Mouse (Mus musculus) MEL (cell line): ENCODE measurements around the gene Agap2. TPM values are rescaled to one million over a fixed set of nuclear protein-coding genes. Genes with fewer than 3 reads are reported as not detected.

Experiments
- DNase-seq: peaks from one replicate; pipeline ENCODE4 v3.0.0; 2011; ENCODE audit warnings: low read depth, low spot score
- H3K27ac ChIP-seq: 2 replicates; pipeline ENCODE4 v1.5.1; 2012; ENCODE audit warnings: low read depth, mild to moderate bottlenecking, control low read depth, low read length, moderate library complexity; ENCODE audit not compliant: control insufficient read depth
- H3K27me3 ChIP-seq, 2 experiments: fragments of 150-350 bp in 1 of 2; sonication (generic) in 1 of 2; 2 replicates each; pipeline ENCODE4 v1.6.1; 2012; ENCODE audit warnings: low read length in 2 of 2, mild to moderate bottlenecking in 2 of 2, improper control_type of control experiment in 1 of 2, moderate library complexity in 1 of 2; ENCODE audit not compliant: insufficient read depth in 2 of 2, control insufficient read depth in 1 of 2
- H3K36me3 ChIP-seq, 2 experiments: 2 replicates each; pipeline ENCODE4 v1.6.1; 2012 to 2014; ENCODE audit warnings: low read length in 2 of 2, improper control_type of control experiment in 1 of 2, inconsistent platforms in 1 of 2, mild to moderate bottlenecking in 1 of 2; ENCODE audit not compliant: insufficient read depth in 2 of 2, control insufficient read depth in 1 of 2
- H3K4me1 ChIP-seq, 2 experiments: fragments of 150-350 bp in 1 of 2; sonication (generic) in 1 of 2; 2 replicates each; pipeline ENCODE4 v1.6.1; 2012; ENCODE audit warnings: low read length in 2 of 2, improper control_type of control experiment in 1 of 2, mild to moderate bottlenecking in 1 of 2; ENCODE audit not compliant: insufficient read depth in 2 of 2, control insufficient read depth in 1 of 2
- H3K4me3 ChIP-seq, 2 experiments: fragments of 150-350 bp in 1 of 2; sonication (generic) in 1 of 2; 2 replicates each; pipeline ENCODE4 v1.5.1; 2012; ENCODE audit warnings: low read depth in 2 of 2, low read length in 2 of 2, mild to moderate bottlenecking in 2 of 2, moderate library complexity in 2 of 2, control low read depth in 1 of 2, improper control_type of control experiment in 1 of 2; ENCODE audit not compliant: control insufficient read depth in 1 of 2, insufficient read depth in 1 of 2
- H3K79me2 ChIP-seq: 2 replicates; pipeline ENCODE4 v1.6.1; 2012; ENCODE audit warnings: mild to moderate bottlenecking, low read length, moderate library complexity; ENCODE audit not compliant: control insufficient read depth, poor library complexity, insufficient read depth
- H3K9ac ChIP-seq: 2 replicates; pipeline ENCODE4 v1.6.1; 2012; ENCODE audit warnings: low read depth, mild to moderate bottlenecking, control low read depth, low read length, moderate library complexity; ENCODE audit not compliant: control insufficient read depth, poor library complexity, severe bottlenecking
- H3K9me3 ChIP-seq: fragments of 150-350 bp; sonication (generic); replicated peaks from 2 replicates; pipeline ENCODE4 v1.6.1; 2012; ENCODE audit warnings: mild to moderate bottlenecking, low read length, improper control_type of control experiment, moderate library complexity; ENCODE audit not compliant: insufficient read depth
- CHD1 ChIP-seq: IDR thresholded peaks from 2 replicates; pipeline ENCODE4 v1.6.1; 2012; ENCODE audit warnings: low read depth, mild to moderate bottlenecking, inconsistent platforms, low read length, improper control_type of control experiment
- CHD2 ChIP-seq: IDR thresholded peaks from 2 replicates; pipeline ENCODE4 v1.6.1; 2011; ENCODE audit warnings: low read length, improper control_type of control experiment
- CTCF ChIP-seq, 3 experiments: IDR thresholded peaks in 2 of 3; conservative IDR thresholded peaks in 1 of 3; 2 replicates each; pipeline ENCODE4 v1.5.1; 2011 to 2012; ENCODE audit warnings: low read length in 3 of 3, low read depth in 2 of 3, mild to moderate bottlenecking in 2 of 3, improper control_type of control experiment in 1 of 3, inconsistent platforms in 1 of 3, mixed read lengths in 1 of 3, moderate library complexity in 1 of 3; ENCODE audit not compliant: control insufficient read depth in 1 of 3, insufficient read depth in 1 of 3, poor library complexity in 1 of 3, severe bottlenecking in 1 of 3
- E2F4 ChIP-seq: IDR thresholded peaks from 2 replicates; pipeline ENCODE4 v1.6.1; 2011; ENCODE audit warnings: low read depth, low read length, improper control_type of control experiment, borderline replicate concordance
- ELF1 ChIP-seq: IDR thresholded peaks from 2 replicates; pipeline ENCODE4 v1.6.1; 2014; ENCODE audit warnings: low read depth, mild to moderate bottlenecking, inconsistent platforms, low read length, improper control_type of control experiment, moderate library complexity
- ETS1 ChIP-seq: IDR thresholded peaks from 2 replicates; pipeline ENCODE4 v1.6.1; 2012; ENCODE audit warnings: low read depth, mild to moderate bottlenecking, inconsistent platforms, low read length, improper control_type of control experiment, moderate library complexity
- GABPA ChIP-seq: IDR thresholded peaks from 2 replicates; pipeline ENCODE4 v1.6.1; 2012; ENCODE audit warnings: low read depth, mild to moderate bottlenecking, inconsistent platforms, low read length, improper control_type of control experiment, moderate library complexity
- GATA1 ChIP-seq: IDR thresholded peaks from 2 replicates; pipeline ENCODE4 v1.6.1; 2011; ENCODE audit warnings: low read depth, low read length, improper control_type of control experiment
- KAT2A ChIP-seq: conservative IDR thresholded peaks from 2 replicates; pipeline ENCODE4 v1.6.1; 2012; ENCODE audit warnings: low read depth, low read length, improper control_type of control experiment, inconsistent platforms
- MAFK ChIP-seq: IDR thresholded peaks from 2 replicates; pipeline ENCODE4 v1.6.1; 2011; ENCODE audit warnings: low read depth, mild to moderate bottlenecking, low read length, improper control_type of control experiment, borderline replicate concordance
- MXI1 ChIP-seq: IDR thresholded peaks from 2 replicates; pipeline ENCODE4 v1.6.1; 2011; ENCODE audit warnings: mild to moderate bottlenecking, low read depth, low read length, improper control_type of control experiment
- MYB ChIP-seq: IDR thresholded peaks from 2 replicates; pipeline ENCODE4 v1.6.1; 2011; ENCODE audit warnings: mild to moderate bottlenecking, low read depth, low read length, improper control_type of control experiment
- MYC ChIP-seq: IDR thresholded peaks from 2 replicates; pipeline ENCODE4 v1.6.1; 2011; ENCODE audit warnings: low read depth, mild to moderate bottlenecking, low read length, improper control_type of control experiment, moderate library complexity
- POLR2A ChIP-seq, 2 experiments: IDR thresholded peaks; 2 replicates each; pipeline ENCODE4 v1.6.1; 2011 to 2012; ENCODE audit warnings: low read length in 2 of 2, mild to moderate bottlenecking in 2 of 2, control low read depth in 1 of 2, improper control_type of control experiment in 1 of 2, low read depth in 1 of 2, moderate library complexity in 1 of 2; ENCODE audit not compliant: control insufficient read depth in 1 of 2, insufficient read depth in 1 of 2, poor library complexity in 1 of 2
- POLR2AphosphoS2 ChIP-seq: IDR thresholded peaks from 2 replicates; pipeline ENCODE4 v1.6.1; 2011; ENCODE audit warnings: low read length, improper control_type of control experiment
- SMC3 ChIP-seq: IDR thresholded peaks from 2 replicates; pipeline ENCODE4 v1.6.1; 2011; ENCODE audit warnings: low read depth, low read length, improper control_type of control experiment
- TBP ChIP-seq: IDR thresholded peaks from 2 replicates; pipeline ENCODE4 v1.8.0; 2011; ENCODE audit warnings: low read depth, low read length, improper control_type of control experiment
- UBTF ChIP-seq: IDR thresholded peaks from 2 replicates; pipeline ENCODE4 v1.6.1; 2012; ENCODE audit warnings: low read depth, mild to moderate bottlenecking, inconsistent platforms, low read length, improper control_type of control experiment, moderate library complexity, borderline replicate concordance; ENCODE audit not compliant: insufficient read depth
- USF2 ChIP-seq, 2 experiments: IDR thresholded peaks; 2 replicates each; pipeline ENCODE4 v1.6.1; 2011 to 2012; ENCODE audit warnings: improper control_type of control experiment in 2 of 2, low read length in 2 of 2, borderline replicate concordance in 1 of 2, inconsistent platforms in 1 of 2, low read depth in 1 of 2, mild to moderate bottlenecking in 1 of 2; ENCODE audit not compliant: insufficient read depth in 1 of 2
- ZKSCAN1 ChIP-seq: IDR thresholded peaks from 2 replicates; pipeline ENCODE4 v1.6.1; 2012; ENCODE audit warnings: low read depth, mild to moderate bottlenecking, inconsistent platforms, low read length, improper control_type of control experiment, moderate library complexity
- ZMIZ1 ChIP-seq: IDR thresholded peaks from 2 replicates; pipeline ENCODE4 v1.6.1; 2012; ENCODE audit warnings: low read depth, mild to moderate bottlenecking, inconsistent platforms, low read length, improper control_type of control experiment, moderate library complexity
- ZNF384 ChIP-seq: IDR thresholded peaks from 2 replicates; pipeline ENCODE4 v1.6.1; 2012; ENCODE audit warnings: low read depth, mild to moderate bottlenecking, inconsistent platforms, low read length, improper control_type of control experiment
- polyA plus RNA-seq, 2 experiments: library from polyadenylated mRNA; stranded (reverse) in 1 of 2; unstranded in 1 of 2; fragments of >175 nt in 1 of 2; fragments of >200 nt in 1 of 2; gene quantifications; 2 replicates each; pipeline versions ENCODE4 v1.2.1 to v1.2.4; 2012; ENCODE audit warnings: low replicate concordance in 2 of 2, low read depth in 1 of 2; ENCODE audit not compliant: insufficient read length in 2 of 2, insufficient read depth in 1 of 2, missing spikeins in 1 of 2
- total RNA-seq: library from RNA; depleted of rRNA; stranded (reverse); fragments of 300-350 nt; gene quantifications from 2 replicates; pipeline ENCODE4 v1.2.3, GENCODE M21; 2012

The Agap2 gene
- total and polyA plus RNA-seq, 3 experiments = 0.04 to 0.46 TPM; not detected in 1

DNA sequence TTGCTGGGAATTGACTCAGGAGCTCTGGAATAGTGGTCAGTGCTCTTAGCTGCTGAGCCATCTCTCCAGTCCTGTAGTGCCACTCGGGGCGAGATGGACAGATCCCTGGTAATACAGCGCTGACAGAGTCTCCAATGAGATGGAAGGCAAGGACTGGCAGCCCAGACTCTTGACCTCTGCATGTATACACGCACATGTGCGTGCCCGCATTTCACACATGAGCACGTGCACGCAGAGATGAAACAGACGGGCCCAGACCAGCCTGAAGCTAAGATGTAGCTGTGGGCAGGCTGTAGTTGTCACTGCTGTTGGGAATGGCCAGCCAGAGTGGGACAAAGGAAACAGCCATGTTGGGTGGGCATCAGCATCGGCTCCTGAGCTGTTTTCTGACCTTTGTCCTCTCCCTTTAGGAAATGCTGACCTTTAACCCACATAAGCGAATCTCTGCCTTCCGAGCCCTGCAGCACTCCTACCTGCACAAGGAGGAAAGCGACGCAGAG lies 8.5 kb upstream of the Agap2 start:
- Histone ChIP-seq H3K36me3 (peaks cover 14 to 39% of the 10 kb centered on the region in 2 experiments), H3K9ac (no peak overlapping the region), H3K4me1 (peaks cover 6 to 21% of the 10 kb centered on the region in 2 experiments), H3K27me3 (no peaks in the 10 kb centered on the region), H3K79me2 (peaks cover 36% of the 10 kb centered on the region), H3K9me3 (no peaks in the 10 kb centered on the region), H3K27ac (no peak overlapping the region), H3K4me3 (no peak overlapping the region)
- DNase-seq = no peak
- TF ChIP-seq MXI1 (no peak), MYC (no peak), UBTF (no peak)

DNA sequence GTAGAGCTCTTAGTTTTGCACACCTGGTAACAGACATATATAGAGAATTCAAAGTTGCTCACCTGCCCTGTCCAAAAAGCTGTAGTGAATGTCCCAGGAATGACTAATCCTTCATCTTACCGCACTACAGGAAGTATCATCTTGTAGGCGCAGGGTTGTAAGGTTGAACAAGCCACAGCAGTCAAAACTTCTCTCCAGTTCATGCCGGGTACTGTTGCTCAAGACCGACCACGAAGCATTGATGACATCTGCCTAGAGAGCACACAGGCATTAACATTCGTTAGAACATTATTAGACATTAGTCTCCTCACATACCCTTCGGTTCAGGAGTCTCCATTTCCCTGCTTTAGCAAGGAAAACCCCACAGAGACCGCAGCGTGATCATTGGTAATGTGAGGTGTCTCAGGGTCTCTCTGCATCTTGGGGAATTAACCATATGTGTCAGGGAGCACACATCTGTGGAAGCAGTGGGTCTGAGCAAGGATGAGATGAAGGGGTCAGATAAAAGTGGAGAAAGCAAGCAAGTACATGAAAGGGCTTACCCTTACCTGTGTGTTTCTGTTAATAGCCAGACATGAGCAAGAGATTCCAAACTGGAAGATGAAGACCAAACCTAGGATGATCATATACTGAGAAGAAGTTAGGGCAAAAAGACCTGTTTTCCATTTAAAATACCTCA lies 6.6 kb upstream of the Agap2 start:
- Histone ChIP-seq H3K9me3 (no peaks in the 10 kb centered on the region), H3K79me2 (peaks cover 35% of the 10 kb centered on the region), H3K27ac (peak overlapping the region; percentile 80), H3K4me3 (peak overlapping the region; percentile 89 to 93), H3K9ac (peak overlapping the region; percentile 90), H3K36me3 (peaks cover 14 to 34% of the 10 kb centered on the region in 2 experiments), H3K27me3 (no peaks in the 10 kb centered on the region), H3K4me1 (peaks cover 3 to 18% of the 10 kb centered on the region in 2 experiments)
- TF ChIP-seq POLR2AphosphoS2 (peak; percentile 95), GATA1 (peak; percentile 63; the same call in 1 of the 2 replicates), POLR2A (IDR thresholded peaks at IDR 0.05; ENCODE audit: control insufficient read depth in 1 of 2, insufficient read depth in 1 of 2, low read depth in 1 of 2, low read length in 2 of 2, poor library complexity in 1 of 2) (no peak), ZMIZ1 (peak; percentile 70), ZKSCAN1 (0 out of 2 replicates have a peak, but pooled peaks have one; percentile 1), CHD2 (peak; percentile 29; the same call in 1 of the 2 replicates), GABPA (no peak)
- DNase-seq = peak; percentile 56

DNA sequence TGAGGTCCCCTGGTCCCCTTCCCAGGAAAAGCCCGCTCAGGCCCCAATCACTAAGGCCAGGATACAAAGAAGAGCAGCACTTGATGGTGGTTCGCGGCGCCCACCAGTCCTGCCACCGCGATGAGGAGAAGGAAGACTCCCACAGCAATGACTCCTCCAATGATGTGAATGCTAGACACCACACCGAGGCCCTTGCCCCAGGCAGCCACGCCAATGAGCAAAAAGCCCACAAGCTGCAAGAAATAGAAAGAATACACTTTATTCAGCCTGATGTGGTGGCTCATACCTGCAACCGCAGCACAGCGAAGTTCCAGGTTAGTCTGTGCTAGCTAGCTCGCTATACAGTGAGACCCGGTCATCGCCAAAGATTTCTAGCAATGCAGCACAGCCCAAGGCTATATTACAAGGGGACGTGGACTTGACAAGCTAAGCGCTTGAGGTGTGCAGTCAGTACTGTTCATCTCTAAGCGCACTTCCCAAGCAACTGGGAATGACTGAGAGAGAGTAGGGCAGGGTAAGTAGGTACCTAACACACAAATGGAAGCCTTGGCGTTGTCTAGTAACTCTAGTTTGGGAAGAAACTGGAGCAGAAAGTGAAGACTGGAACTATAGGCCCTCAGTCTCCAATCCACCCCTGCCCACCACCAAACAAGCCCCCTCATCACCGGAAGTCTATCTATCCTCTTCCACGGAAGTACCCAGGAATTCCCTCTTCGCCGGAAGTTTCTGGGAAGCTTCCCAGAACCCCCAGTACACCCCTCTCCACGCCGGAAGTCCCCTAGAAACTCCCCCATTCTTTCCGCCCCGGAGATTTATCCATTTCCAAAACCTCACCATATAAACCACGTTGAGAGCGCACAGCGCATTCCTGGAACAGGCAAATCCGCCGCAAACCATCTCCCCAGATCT lies 5.5 kb upstream of the Agap2 start:
- peaks cover 3 to 17% of the 10 kb centered on the region in 2 experiments for H3K4me1 ChIP-seq
- peak overlapping the region; percentile 90 for H3K9ac ChIP-seq
- peaks cover 14 to 34% of the 10 kb centered on the region in 2 experiments for H3K36me3 ChIP-seq
- no peaks in the 10 kb centered on the region for H3K9me3 ChIP-seq
- peaks cover 25% of the 10 kb centered on the region for H3K79me2 ChIP-seq
- H3K27ac ChIP-seq = peak overlapping the region; percentile 80
- DNase-seq = peak; percentile 69
- peak overlapping the region; percentile 89 to 93 for H3K4me3 ChIP-seq
- H3K27me3 ChIP-seq = no peaks in the 10 kb centered on the region
- no peak for TF ChIP-seq ZNF384
- TF ChIP-seq USF2 (IDR thresholded peaks at IDR 0.05; ENCODE audit: borderline replicate concordance in 1 of 2, insufficient read depth in 1 of 2, low read depth in 1 of 2, low read length in 2 of 2) = no peak
- TF ChIP-seq UBTF = no peak
- no peak for TF ChIP-seq KAT2A
- TF ChIP-seq CHD1 = no peak
- no peak for TF ChIP-seq ETS1
- no peak for TF ChIP-seq ELF1
- TF ChIP-seq ZMIZ1 = no peak
- TF ChIP-seq GABPA = no peak
- TF ChIP-seq MYB = no peak
- no peak for TF ChIP-seq MYC
- no peak for TF ChIP-seq MAFK
- TF ChIP-seq POLR2AphosphoS2 = no peak
- no peak for TF ChIP-seq CTCF (IDR thresholded peaks at IDR 0.05 in 2 of 3, conservative IDR thresholded peaks at IDR 0.05 in 1 of 3; ENCODE audit: control insufficient read depth in 1 of 3, insufficient read depth in 1 of 3, low read depth in 2 of 3, low read length in 3 of 3, poor library complexity in 1 of 3, severe bottlenecking in 1 of 3)
- TF ChIP-seq SMC3 = no peak
- no peak for TF ChIP-seq TBP
- no peak for TF ChIP-seq E2F4
